Mouse (Mus musculus) lung, postnatal 10 days (tissue): ENCODE measurements around the gene C6.

Experiments used
- DNase-seq: peaks from one replicate; pipeline ENCODE4 v3.0.0; 2021

C6 gene

GRCm38 (mm10) chr15:4726830-4727310, at the start of gene C6:
TSS of gene C6 (plus strand) at chr15:4727175.
- DNase-seq = no peak

- DNase-seq = no peak
Measured at GRCm38 (mm10) chr15:4697604-4698003, 29.4 kb upstream of the C6 start.

GRCm38 (mm10) chr15:4734150-4734549, 7.2 kb downstream of the C6 start:
- DNase-seq = no peak

GRCm38 (mm10) chr15:4734996-4735609, 8.1 kb downstream of the C6 start:
- DNase-seq = no peak

GRCm38 (mm10) chr15:4747656-4748055, 20.7 kb downstream of the C6 start:
- DNase-seq = no peak

- no peak for DNase-seq
Measured at GRCm38 (mm10) chr15:4790378-4790777, 63.4 kb downstream of the C6 start.

GRCm38 (mm10) chr15:4796861-4797260, 69.9 kb downstream of the C6 start:
- DNase-seq = peak; percentile 4

GRCm38 (mm10) chr15:4804256-4804655, 77.3 kb downstream of the C6 start:
- peak; percentile 6 for DNase-seq

- peak; percentile 4 for DNase-seq
Measured at GRCm38 (mm10) chr15:4808131-4808530, 81.2 kb downstream of the C6 start.

GRCm38 (mm10) chr15:4814976-4815375, 88.0 kb downstream of the C6 start:
- no peak for DNase-seq

- no peak for DNase-seq
Measured at GRCm38 (mm10) chr15:4815711-4816110, 88.7 kb downstream of the C6 start.

GRCm38 (mm10) chr15:4816752-4817493, 89.9 kb downstream of the C6 start:
- peak; percentile 37 for DNase-seq

GRCm38 (mm10) chr15:4818437-4818836, 91.5 kb downstream of the C6 start:
- DNase-seq = no peak

- no peak for DNase-seq
Measured at GRCm38 (mm10) chr15:4821161-4821560, 94.2 kb downstream of the C6 start.

- no peak for DNase-seq
Measured at GRCm38 (mm10) chr15:4821824-4822223, 94.8 kb downstream of the C6 start.

- no peak for DNase-seq
Measured at GRCm38 (mm10) chr15:4827736-4828135, 100.8 kb downstream of the C6 start.

- no peak for DNase-seq
Measured at GRCm38 (mm10) chr15:4836354-4836753, 109.4 kb downstream of the C6 start.

GRCm38 (mm10) chr15:4850015-4850414, 123.0 kb downstream of the C6 start:
- no peak for DNase-seq
